Mouse (Mus musculus) regulatory T cell (primary cell): ENCODE results near the gene Agap2.

Source experiments
- in situ Hi-C: fragments of 300-600 bp; cut with MboI, MseI; formaldehyde crosslinking; loops from one replicate; pipeline ENCODE4 v1.15.1; 2025; ENCODE audit warnings: high pct_unique_total_duplicates

The Agap2 gene

GRCm38 (mm10) chr10:127076082-127076481, 998 bp downstream of the Agap2 start:
- in situ Hi-C loops, result loop anchor here (5.0 kb wide), 1 partner anchor 981 kb away; the partner anchor contains the start of gene Ptges3

DNA sequence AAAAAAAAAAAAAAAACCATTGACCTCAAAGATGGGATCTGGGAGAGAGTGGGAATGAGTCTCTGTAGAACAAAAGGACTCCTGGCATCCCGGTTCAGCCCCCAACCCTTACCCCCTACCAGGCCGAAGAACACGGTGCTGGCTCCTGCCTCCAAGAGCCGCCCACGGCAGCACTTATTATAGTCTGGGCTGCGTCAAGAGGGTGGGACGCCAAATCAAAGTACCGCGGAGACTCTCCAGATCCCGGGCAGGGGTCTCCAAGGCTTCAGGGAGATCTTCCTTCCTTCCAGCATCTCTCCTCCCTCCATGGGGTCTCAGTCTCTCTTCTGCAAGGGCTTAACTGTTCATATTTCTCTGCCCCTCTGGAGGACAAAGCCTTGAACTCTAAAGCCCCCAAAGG, 2.4 kb downstream of the Agap2 start:
- in situ Hi-C loops, result loop anchor here (5.0 kb wide), 1 partner anchor 980 kb away; the partner anchor contains the start of gene Ptges3

DNA sequence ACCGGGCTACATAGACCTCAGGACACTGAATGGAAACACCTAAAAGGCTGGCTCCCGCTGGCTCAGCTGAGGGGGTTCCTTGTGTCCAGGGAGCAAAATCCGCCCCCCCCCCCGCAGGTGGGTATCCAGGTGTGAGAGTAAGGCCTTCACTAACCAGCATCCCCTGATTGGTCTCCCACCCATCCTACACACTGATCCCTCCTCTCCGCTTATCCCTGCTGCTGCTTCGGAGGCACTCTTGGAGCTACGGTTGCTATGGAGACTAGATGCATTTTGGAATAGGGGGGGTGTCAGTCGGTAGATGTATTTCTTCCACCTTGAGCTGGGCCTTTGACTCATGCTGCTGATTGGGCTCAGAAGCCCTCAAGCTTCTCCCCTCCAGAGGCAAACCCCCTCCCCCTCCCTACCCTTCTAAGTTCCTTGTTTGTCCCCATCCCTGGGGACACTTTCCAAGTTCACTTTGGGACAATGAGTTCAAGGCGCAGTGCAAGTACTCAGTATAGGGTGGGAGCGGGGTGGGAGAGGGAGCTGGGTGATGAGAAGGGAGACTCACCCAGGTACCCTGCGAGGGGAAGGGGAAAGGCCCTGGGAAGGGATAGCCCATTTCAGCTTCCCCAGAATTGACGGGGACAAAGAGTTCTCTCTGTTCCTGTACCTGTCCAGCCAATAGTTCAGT, 3.1 kb downstream of the Agap2 start:
- in situ Hi-C loops, result loop anchor here (5.0 kb wide), 1 partner anchor 979 kb away; the partner anchor contains the start of gene Ptges3

- in situ Hi-C loops, result loop anchor here (5.0 kb wide), 1 partner anchor 978 kb away; the partner anchor contains the start of gene Ptges3
Measured at GRCm38 (mm10) chr10:127078677-127079575, 3.8 kb downstream of the Agap2 start.

- in situ Hi-C loops, result loop anchor here (5.0 kb wide), 1 partner anchor 977 kb away; the partner anchor contains the start of gene Ptges3
Measured at GRCm38 (mm10) chr10:127079665-127080391, 4.7 kb downstream of the Agap2 start.

- in situ Hi-C loops, result no loop called here
Measured at GRCm38 (mm10) chr10:127080901-127081780, 6.1 kb downstream of the Agap2 start.

DNA sequence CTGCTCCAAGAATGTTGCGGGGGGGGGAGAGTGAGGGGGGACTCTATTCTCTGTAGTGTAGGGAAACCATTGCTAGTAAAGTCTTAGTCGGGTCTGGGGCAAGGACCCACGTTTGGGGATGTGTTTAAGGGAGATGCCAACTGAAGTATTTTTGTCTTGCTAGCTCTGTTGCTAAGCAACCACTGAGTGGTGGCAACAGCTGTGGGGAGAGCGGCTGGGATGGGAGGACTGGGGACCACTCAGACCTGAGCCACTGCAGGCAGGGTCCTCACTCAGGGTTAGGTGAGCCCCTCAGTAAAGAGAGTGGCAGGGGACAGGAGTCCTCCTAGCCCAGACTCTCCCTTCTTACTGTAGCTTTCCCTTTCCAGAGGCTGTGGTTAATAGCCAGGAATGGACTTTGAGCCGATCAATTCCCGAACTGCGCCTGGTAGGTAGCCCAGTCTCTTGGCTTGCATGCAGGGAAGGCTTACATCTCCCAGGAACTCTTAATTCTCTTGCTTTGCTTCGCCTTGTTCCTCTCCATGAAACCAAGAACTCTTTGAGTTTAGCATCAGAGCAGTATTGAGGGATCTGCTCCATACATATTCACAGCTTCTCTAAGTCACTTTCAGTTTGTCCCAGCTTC, 7.0 kb downstream of the Agap2 start:
- in situ Hi-C loops, result no loop called here

DNA sequence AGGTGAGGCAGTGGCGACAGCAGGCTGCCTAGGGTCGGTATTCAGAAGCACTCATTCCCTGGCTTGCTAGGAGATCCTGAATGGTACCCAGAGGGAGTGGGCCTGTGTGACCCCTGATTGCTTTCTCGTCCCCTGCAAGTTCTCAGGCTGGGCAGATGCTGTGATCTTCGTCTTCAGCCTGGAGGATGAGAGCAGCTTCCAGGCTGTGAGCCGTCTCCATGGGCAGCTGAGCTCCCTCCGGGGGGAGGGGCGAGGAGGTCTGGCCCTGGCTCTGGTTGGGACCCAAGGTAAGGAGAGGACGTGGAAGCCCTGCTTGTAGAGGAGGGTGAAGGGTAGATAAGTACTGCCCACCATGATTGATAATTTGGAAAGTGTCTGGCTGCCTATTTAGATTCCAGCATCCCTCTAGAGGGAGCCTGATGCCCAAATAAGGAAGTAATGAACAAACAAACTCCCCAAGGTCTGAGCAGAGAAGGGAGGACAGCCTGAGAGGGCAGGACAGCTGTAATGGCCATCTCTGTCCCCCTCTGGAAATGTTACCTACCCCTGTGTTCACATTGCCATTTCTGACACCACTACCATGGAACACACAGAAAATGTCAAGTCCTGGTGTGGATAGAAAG, 8.3 kb downstream of the Agap2 start:
- in situ Hi-C loops, result no loop called here

- in situ Hi-C loops, result no loop called here
Measured at GRCm38 (mm10) chr10:127083915-127084306, 8.8 kb downstream of the Agap2 start.

- in situ Hi-C loops, result no loop called here
Measured at GRCm38 (mm10) chr10:127085052-127085451, 10.0 kb downstream of the Agap2 start.

DNA sequence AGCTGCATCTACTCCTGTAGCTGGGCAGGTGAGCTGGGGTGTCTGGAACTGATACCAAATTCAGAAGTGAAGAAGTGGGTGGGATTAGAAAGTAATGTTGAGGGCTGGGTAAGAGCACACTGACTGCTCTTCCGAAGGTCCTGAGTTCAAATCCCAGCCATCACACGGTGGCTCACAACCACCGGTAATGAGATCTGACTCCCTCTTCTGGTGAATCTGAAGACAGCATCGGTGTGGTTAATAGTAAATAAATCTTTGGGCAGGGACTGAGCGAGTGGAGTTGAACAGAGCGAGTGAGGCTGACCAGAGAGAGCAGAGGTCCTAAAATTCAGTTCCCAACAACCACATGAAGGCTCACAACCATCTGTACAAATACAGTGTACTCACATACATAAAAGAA, 10.5 kb downstream of the Agap2 start:
- in situ Hi-C loops, result no loop called here

DNA sequence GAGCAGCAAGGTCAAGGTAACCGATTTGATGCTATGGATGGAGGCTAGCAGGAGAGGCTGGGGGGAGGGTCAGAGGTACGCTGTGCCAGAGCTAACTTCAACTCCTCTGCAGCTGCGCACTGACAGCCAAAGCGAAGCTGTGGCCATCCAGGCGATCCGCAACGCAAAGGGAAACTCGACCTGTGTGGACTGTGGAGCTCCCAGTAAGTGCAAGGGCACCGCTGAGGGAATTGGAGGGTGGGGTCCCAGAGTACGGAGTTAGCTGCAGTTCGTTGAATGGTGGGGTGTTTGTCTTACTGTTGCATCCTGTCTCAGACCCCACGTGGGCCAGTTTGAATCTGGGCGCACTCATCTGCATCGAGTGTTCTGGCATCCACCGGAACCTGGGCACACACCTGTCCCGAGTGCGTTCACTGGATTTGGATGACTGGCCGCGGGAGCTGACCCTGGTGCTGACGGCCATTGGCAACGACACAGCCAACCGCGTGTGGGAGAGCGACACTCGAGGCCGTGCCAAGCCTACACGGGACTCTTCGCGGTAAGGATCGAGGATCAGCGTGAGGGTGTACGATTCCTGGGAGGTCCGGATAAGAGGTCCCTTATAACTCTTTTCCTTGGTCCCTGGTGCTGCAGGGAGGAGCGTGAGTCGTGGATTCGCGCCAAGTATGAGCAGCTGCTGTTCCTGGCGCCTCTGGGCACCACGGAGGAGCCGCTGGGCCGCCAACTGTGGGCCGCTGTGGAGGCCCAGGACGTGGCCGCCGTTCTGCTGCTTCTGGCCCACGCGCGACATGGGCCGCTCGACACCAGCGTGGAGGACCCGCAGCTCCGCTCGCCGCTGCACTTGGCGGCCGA, 15.7 kb downstream of the Agap2 start:
- in situ Hi-C loops, result loop anchor here (10.0 kb wide), 1 partner anchor 774 kb away; the partner anchor contains the start of gene Rdh16f2

- in situ Hi-C loops, result loop anchor here (10.0 kb wide), 1 partner anchor 773 kb away; the partner anchor contains the start of gene Rdh16f2
Measured at GRCm38 (mm10) chr10:127091507-127092396, 16.7 kb downstream of the Agap2 start.

GRCm38 (mm10) chr10:127092742-127093141, 17.7 kb downstream of the Agap2 start:
- in situ Hi-C loops, result loop anchor here (10.0 kb wide), 1 partner anchor 772 kb away; the partner anchor contains the start of gene Rdh16f2

DNA sequence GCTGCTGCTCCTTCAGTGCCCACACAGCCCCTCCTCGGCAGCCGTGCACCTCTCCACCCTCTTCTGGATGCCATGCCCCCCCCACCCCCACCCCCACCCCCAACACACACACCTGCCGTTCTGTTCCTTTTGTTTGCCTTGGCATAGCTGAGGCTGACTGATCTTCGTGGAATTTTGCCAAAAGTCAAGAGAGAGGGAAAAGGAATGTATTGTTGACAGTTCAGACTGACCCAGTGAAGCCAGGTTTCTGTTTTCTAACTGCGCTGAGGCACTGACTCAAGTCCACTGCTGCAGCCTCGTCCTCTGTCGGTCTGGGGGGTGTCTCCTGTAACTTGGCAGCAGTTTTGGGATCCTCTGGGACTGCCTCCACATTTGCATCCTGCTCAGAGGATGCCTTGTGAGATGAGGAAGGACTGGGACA, 19.3 kb downstream of the Agap2 start:
- in situ Hi-C loops, result loop anchor here (10.0 kb wide), 1 partner anchor 770 kb away; the partner anchor contains the start of gene Rdh16f2

- in situ Hi-C loops, result loop anchor here (10.0 kb wide), 1 partner anchor 766 kb away; the partner anchor contains the start of gene Rdh16f2
Measured at GRCm38 (mm10) chr10:127098514-127098913, 23.4 kb downstream of the Agap2 start.

- in situ Hi-C loops, result loop anchor here (10.0 kb wide), 1 partner anchor 766 kb away; the partner anchor contains the start of gene Rdh16f2
Measured at GRCm38 (mm10) chr10:127099191-127099590, 24.1 kb downstream of the Agap2 start.
